Mouse (Mus musculus): Measurements from ENCODE around the gene Gm3448.

The Gm3448 gene

DNA sequence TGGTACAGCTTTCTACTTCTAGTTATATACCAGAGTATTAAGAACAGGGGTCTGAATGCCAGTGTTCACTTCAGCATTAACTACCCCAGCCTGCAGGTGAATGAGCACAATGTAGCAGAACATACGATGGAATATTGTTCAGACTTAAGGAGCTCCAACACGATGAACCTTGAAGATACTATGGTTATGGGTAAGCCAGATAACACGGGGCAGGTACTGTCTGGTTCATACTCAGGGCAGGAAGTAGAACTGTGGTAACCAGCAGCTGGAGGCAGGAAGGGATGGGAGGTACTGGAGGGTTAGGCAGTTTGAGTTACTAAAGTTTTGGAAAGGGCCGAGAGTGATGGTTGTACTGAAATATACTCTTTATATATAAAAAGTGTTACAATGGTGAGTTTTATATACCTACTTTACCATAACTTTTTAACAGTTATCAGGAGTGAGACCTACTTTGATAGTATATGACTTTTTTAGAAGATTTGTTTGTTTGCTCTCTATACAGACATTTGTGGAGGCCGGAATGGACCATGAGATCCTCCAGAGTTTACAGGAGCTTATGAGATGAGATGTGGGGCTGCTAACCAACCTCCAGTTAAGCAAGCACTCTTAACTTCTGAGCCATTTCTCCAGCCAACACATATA lies 82.5 kb downstream of the Gm3448 start:
- peak; percentile 18 for DNase-seq

DNA sequence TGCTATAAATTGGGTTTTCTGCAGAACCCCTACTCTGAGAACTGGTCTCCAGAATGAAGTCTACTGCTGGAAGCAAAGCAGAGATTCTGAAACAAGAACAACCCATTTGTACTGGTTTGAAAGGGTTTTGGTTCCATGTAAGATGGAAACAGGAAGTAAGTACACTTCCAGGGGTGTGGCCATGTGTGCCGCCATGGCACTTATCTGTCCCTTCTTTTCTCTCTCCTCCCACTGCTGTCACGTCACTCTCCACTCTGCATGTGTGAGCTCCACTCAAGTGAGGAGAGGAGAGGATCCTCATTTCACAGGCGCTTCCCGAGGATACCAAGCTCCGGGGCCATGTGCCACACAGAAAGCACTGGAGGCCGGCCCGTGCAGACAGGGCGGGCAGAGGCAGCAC lies 87.9 kb downstream of the Gm3448 start:
- no peak for DNase-seq

DNA sequence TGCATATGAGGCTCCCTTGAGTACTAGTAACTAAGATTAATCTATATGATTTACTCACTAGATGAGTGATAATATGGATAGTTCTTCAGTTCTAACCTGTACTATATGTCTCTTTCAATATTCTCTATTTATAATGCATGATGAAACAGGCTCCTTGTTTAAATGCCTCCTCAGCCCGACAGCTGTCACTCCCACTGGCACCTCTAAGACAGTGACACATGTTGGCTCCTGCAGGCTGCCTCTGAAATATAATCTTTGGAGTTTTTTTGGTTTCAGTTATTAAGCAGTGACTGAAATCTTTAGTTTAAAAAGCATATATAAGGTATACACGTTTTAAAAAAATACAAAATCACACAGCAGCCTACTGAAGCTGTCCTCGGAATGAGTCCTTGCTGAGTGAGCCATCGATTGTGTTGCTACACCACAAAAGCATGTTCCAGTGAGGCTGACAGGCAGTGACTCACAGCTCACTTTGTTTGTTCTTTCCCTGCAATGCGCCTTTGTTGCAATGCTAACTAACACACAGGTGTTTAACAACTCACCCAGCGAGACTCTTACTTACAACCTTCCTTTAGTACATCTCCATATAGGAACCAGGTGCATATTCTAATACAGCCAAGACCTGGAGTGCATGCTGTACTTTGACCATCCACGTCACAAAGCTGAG lies 92.0 kb downstream of the Gm3448 start:
- no peak for DNase-seq
